Mouse (Mus musculus) CH12.LX (cell line): ENCODE data around the gene Pde3a. TPM values are rescaled to one million over a fixed set of nuclear protein-coding genes. Genes with fewer than 3 reads are reported as not detected.
A peak's percentile ranks its signal among the peaks of the same experiment; 100 is the strongest.

Experiments used
- DNase-seq: peaks from one replicate; pipeline ENCODE4 v3.0.0-alpha.2; 2013; ENCODE audit errors: extremely low read depth
- H3K27ac ChIP-seq: 2 replicates; pipeline ENCODE4 v1.5.1; 2012; ENCODE audit warnings: low read depth, mild to moderate bottlenecking, control low read depth, moderate library complexity; ENCODE audit not compliant: insufficient read depth
- H3K27me3 ChIP-seq: replicated peaks from 2 replicates; pipeline ENCODE3; 2012; ENCODE audit warnings: inconsistent platforms
- H3K36me3 ChIP-seq, 2 experiments: replicated peaks in 1 of 2; 2 replicates each; pipeline versions ENCODE3 to v1.6.1; 2012; ENCODE audit warnings: inconsistent platforms in 1 of 2, low read length in 1 of 2, mild to moderate bottlenecking in 1 of 2, mixed read lengths in 1 of 2, moderate library complexity in 1 of 2; ENCODE audit not compliant: control insufficient read depth in 1 of 2, insufficient read depth in 1 of 2
- H3K4me1 ChIP-seq, 2 experiments: 2 replicates each; pipeline ENCODE4 v1.6.1; 2012; ENCODE audit warnings: inconsistent platforms in 1 of 2, moderate library complexity in 1 of 2; ENCODE audit not compliant: insufficient read depth in 2 of 2, control insufficient read depth in 1 of 2
- H3K4me2 ChIP-seq: 2 replicates; pipeline ENCODE4 v1.6.1; 2012; ENCODE audit warnings: low read depth, mild to moderate bottlenecking, control low read depth; ENCODE audit not compliant: poor library complexity, insufficient read depth, severe bottlenecking
- H3K4me3 ChIP-seq, 3 experiments: fragments of 150-350 bp in 1 of 3; sonication (generic) in 1 of 3; replicated peaks in 1 of 3; 2 replicates each; pipeline versions ENCODE3 to v1.5.1; 2011 to 2012; ENCODE audit warnings: low read depth in 2 of 3, low read length in 2 of 3, mild to moderate bottlenecking in 2 of 3, moderate library complexity in 2 of 3, control low read depth in 1 of 3, improper control_type of control experiment in 1 of 3, inconsistent platforms in 1 of 3, mixed read lengths in 1 of 3; ENCODE audit not compliant: poor library complexity in 1 of 3
- H3K79me2 ChIP-seq: replicated peaks from 2 replicates; pipeline ENCODE4 v1.6.1; 2012; ENCODE audit warnings: mild to moderate bottlenecking, moderate library complexity; ENCODE audit not compliant: control insufficient read depth, poor library complexity, insufficient read depth, severe bottlenecking; ENCODE audit errors: extremely low read depth
- H3K9ac ChIP-seq: 2 replicates; pipeline ENCODE4 v1.6.1; 2012; ENCODE audit warnings: low read depth, mild to moderate bottlenecking, control low read depth, moderate library complexity; ENCODE audit not compliant: insufficient read depth
- H3K9me3 ChIP-seq: replicated peaks from 2 replicates; pipeline ENCODE3; 2012; ENCODE audit warnings: low read length, inconsistent platforms, mixed read lengths
- BHLHE40 ChIP-seq: IDR thresholded peaks from 2 replicates; pipeline ENCODE4 v1.6.1; 2011; ENCODE audit warnings: mild to moderate bottlenecking, low read depth, low read length, improper control_type of control experiment
- CHD2 ChIP-seq: IDR thresholded peaks from 2 replicates; pipeline ENCODE4 v1.6.1; 2011; ENCODE audit warnings: low read length, improper control_type of control experiment
- CTCF ChIP-seq, 2 experiments: IDR thresholded peaks in 1 of 2; conservative IDR thresholded peaks in 1 of 2; 2 replicates each; pipeline ENCODE4 v1.5.1; 2011 to 2012; ENCODE audit warnings: low read depth in 2 of 2, low read length in 2 of 2, improper control_type of control experiment in 1 of 2, inconsistent platforms in 1 of 2, mild to moderate bottlenecking in 1 of 2, moderate library complexity in 1 of 2
- EP300 ChIP-seq: IDR thresholded peaks from 2 replicates; pipeline ENCODE4 v1.6.1; 2011; ENCODE audit warnings: low read length, improper control_type of control experiment
- JUN ChIP-seq: IDR thresholded peaks from 2 replicates; pipeline ENCODE4 v1.6.1; 2011; ENCODE audit warnings: low read depth, mild to moderate bottlenecking, low read length, improper control_type of control experiment, moderate library complexity; ENCODE audit not compliant: insufficient read depth
- MAFK ChIP-seq: IDR thresholded peaks from 2 replicates; pipeline ENCODE4 v1.6.1; 2011; ENCODE audit warnings: low read length, improper control_type of control experiment; ENCODE audit not compliant: insufficient replicate concordance
- MAZ ChIP-seq: IDR thresholded peaks from 2 replicates; pipeline ENCODE4 v1.6.1; 2012; ENCODE audit warnings: low read depth, mild to moderate bottlenecking, inconsistent platforms, low read length, improper control_type of control experiment, moderate library complexity
- MYC ChIP-seq: IDR thresholded peaks from 2 replicates; pipeline ENCODE4 v1.6.1; 2011; ENCODE audit warnings: low read depth, mild to moderate bottlenecking, improper control_type of control experiment, low read length
- NRF1 ChIP-seq: IDR thresholded peaks from 2 replicates; pipeline ENCODE4 v1.6.1; 2014; ENCODE audit warnings: low read depth, mild to moderate bottlenecking, inconsistent platforms, low read length, improper control_type of control experiment, moderate library complexity
- RAD21 ChIP-seq: IDR thresholded peaks from 2 replicates; pipeline ENCODE4 v1.6.1; 2011; ENCODE audit warnings: low read depth, mild to moderate bottlenecking, low read length, improper control_type of control experiment, moderate library complexity
- SIN3A ChIP-seq: IDR thresholded peaks from 2 replicates; pipeline ENCODE4 v1.6.1; 2012; ENCODE audit warnings: low read length, improper control_type of control experiment, inconsistent platforms
- SMC3 ChIP-seq: IDR thresholded peaks from 2 replicates; pipeline ENCODE4 v1.6.1; 2011; ENCODE audit warnings: low read depth, low read length, improper control_type of control experiment
- TCF12 ChIP-seq: IDR thresholded peaks from 2 replicates; pipeline ENCODE4 v1.6.1; 2014; ENCODE audit warnings: low read depth, mild to moderate bottlenecking, inconsistent platforms, low read length, improper control_type of control experiment
- UBTF ChIP-seq: IDR thresholded peaks from 2 replicates; pipeline ENCODE4 v1.6.1; 2012; ENCODE audit warnings: low read depth, mild to moderate bottlenecking, inconsistent platforms, low read length, improper control_type of control experiment, moderate library complexity
- USF2 ChIP-seq: conservative IDR thresholded peaks from 2 replicates; pipeline ENCODE4 v1.6.1; 2011; ENCODE audit warnings: low read depth, low read length, improper control_type of control experiment
- ZC3H11A ChIP-seq: IDR thresholded peaks from 2 replicates; pipeline ENCODE4 v1.6.1; 2012; ENCODE audit warnings: low read depth, mild to moderate bottlenecking, inconsistent platforms, low read length, improper control_type of control experiment
- ZMIZ1 ChIP-seq: IDR thresholded peaks from 2 replicates; pipeline ENCODE4 v1.6.1; 2012; ENCODE audit warnings: low read depth, mild to moderate bottlenecking, inconsistent platforms, low read length, improper control_type of control experiment
- dilution Hi-C: fragments of 300-500 bp; cut with MboI; formaldehyde crosslinking; loops from 2 replicates; pipeline ENCODE4 v1.14.3; 2020; ENCODE audit warnings: low sequenced_read_pairs; ENCODE audit not compliant: extremely low pct_unique_long_range_greater_than_20kb, extremely low pct_ligation_motif_present
- in situ Hi-C: fragments of 300-500 bp; cut with MboI; formaldehyde crosslinking; loops from 3 replicates; pipeline ENCODE4 v1.14.3; 2019; ENCODE audit warnings: low sequenced_read_pairs, low pct_ligation_motif_present, low pct_unique_long_range_greater_than_20kb, mixed read lengths
- polyA plus RNA-seq: library from polyadenylated mRNA; unstranded; fragments of >175 nt; gene quantifications from 2 replicates; pipeline ENCODE4 v1.2.1, GENCODE M21; 2012; ENCODE audit warnings: low read depth; ENCODE audit not compliant: insufficient read length
- total RNA-seq, 2 experiments: library from RNA; depleted of rRNA; stranded (reverse); fragments of 300-350 nt in 1 of 2; fragments of >200 nt in 1 of 2; gene quantifications; 2 replicates each; pipeline ENCODE4 v1.2.3; 2012 to 2014

Gene Pde3a
- total and polyA plus RNA-seq, 3 experiments, result under 0.01 to 0.04 (median 0.03) TPM

GRCm38 (mm10) chr6:141257434-141258202 lies 8.5 kb downstream of the Pde3a start:
- dilution Hi-C loops (no loop called here), in situ Hi-C loops (no loop called here)
- Histone ChIP-seq H3K4me3 (no peak overlapping the region), H3K36me3 (no peaks in the 10 kb centered on the region), H3K27ac (no peak overlapping the region), H3K4me2 (no peak overlapping the region), H3K9me3 (no peaks in the 10 kb centered on the region), H3K4me1 (no peaks in the 10 kb centered on the region), H3K9ac (no peak overlapping the region), H3K79me2 (no peaks in the 10 kb centered on the region), H3K27me3 (no peaks in the 10 kb centered on the region)
- peak; percentile 24 for DNase-seq
- TF ChIP-seq BHLHE40 (no peak), SIN3A (no peak), MAZ (no peak), EP300 (no peak), ZMIZ1 (no peak), MAFK (no peak), CHD2 (no peak), USF2 (no peak), MYC (no peak), RAD21 (peak; percentile 55), CTCF (conservative IDR thresholded peaks at IDR 0.05 in 1 of 2, IDR thresholded peaks at IDR 0.05 in 1 of 2; ENCODE audit: low read depth in 2 of 2, low read length in 2 of 2) (peak in 1 of 2 experiments; percentile 44; a peak in 2 of 4 replicates), SMC3 (peak; percentile 37), TCF12 (no peak), NRF1 (no peak), JUN (no peak)

GRCm38 (mm10) chr6:141265257-141265656 lies 16.2 kb downstream of the Pde3a start:
- no peaks in the 10 kb centered on the region for H3K9me3 ChIP-seq
- H3K4me2 ChIP-seq, result no peak overlapping the region
- TF ChIP-seq ZMIZ1 (no peak), UBTF (no peak), JUN (no peak), ZC3H11A (no peak)
- dilution Hi-C loops (no loop called here), in situ Hi-C loops (no loop called here)
- H3K27ac ChIP-seq, result no peak overlapping the region
- no peaks in the 10 kb centered on the region for H3K79me2 ChIP-seq
- no peak overlapping the region for H3K9ac ChIP-seq
- no peaks in the 10 kb centered on the region for H3K36me3 ChIP-seq
- DNase-seq, result no peak
- no peaks in the 10 kb centered on the region for H3K27me3 ChIP-seq
- no peak overlapping the region for H3K4me3 ChIP-seq
- H3K4me1 ChIP-seq, result no peaks in the 10 kb centered on the region
